Mouse (Mus musculus): Measurements from ENCODE around the gene Uri1. TPM values are rescaled to one million over a fixed set of nuclear protein-coding genes. Genes with fewer than 3 reads are reported as not detected.

The Uri1 gene
- 28.8 TPM for total RNA-seq (2023)

GRCm38 (mm10) chr7:38023451-38023850, at the start of gene Uri1:
Gene Uri1, minus strand, starts transcription at chr7:38023551.

Other genes with a start within 250 kb of the Uri1 start
- gene Zfp536, start 249.9 kb downstream of the Uri1 start, total RNA-seq (2023): 0.80 TPM
- 2.5 TPM for gene Ccne1, start 84.0 kb upstream of the Uri1 start, total RNA-seq (2023)
- 29.1 TPM for gene 1600014C10Rik, start 159.7 kb upstream of the Uri1 start, total RNA-seq (2023)
- 0.12 TPM for gene Plekhf1, start 204.5 kb upstream of the Uri1 start, total RNA-seq (2023)
- 46.1 TPM for gene Pop4, start 247.9 kb upstream of the Uri1 start, total RNA-seq (2023)